Mouse (Mus musculus) lung, postnatal 0 days (tissue): Measurements from ENCODE around the gene Ttc39b. TPM values are rescaled to one million over a fixed set of nuclear protein-coding genes. Genes with fewer than 3 reads are reported as not detected.

ENCODE experiments used
- ATAC-seq: fragments of 200-750 bp; cut with Nextera tagmentation; 2 replicates; pipeline ENCODE4 v1.8.0; 2017; ENCODE audit warnings: moderate library complexity
- DNase-seq: peaks from one replicate; pipeline ENCODE4 v3.0.0-alpha.2; 2016; ENCODE audit warnings: low spot score
- H3K27ac ChIP-seq: fragments of 300-500 bp; sonication (generic); 2 replicates; pipeline ENCODE4 v1.5.1; 2014; ENCODE audit warnings: antibody characterized with exemption, mild to moderate bottlenecking, low read length, mixed read lengths
- H3K27me3 ChIP-seq: fragments of 300-500 bp; sonication (generic); replicated peaks from 2 replicates; pipeline ENCODE4 v1.6.1; 2014; ENCODE audit warnings: low read length, mixed read lengths; ENCODE audit not compliant: insufficient read depth
- H3K36me3 ChIP-seq: fragments of 300-500 bp; sonication (generic); 2 replicates; pipeline ENCODE4 v1.6.1; 2014; ENCODE audit warnings: low read length, mixed read lengths; ENCODE audit not compliant: insufficient read depth
- H3K4me1 ChIP-seq: fragments of 300-500 bp; sonication (generic); 2 replicates; pipeline ENCODE4 v1.6.1; 2014; ENCODE audit warnings: antibody characterized with exemption, low read depth, low read length, mixed read lengths; ENCODE audit not compliant: insufficient read depth
- H3K4me2 ChIP-seq: fragments of 300-500 bp; sonication (generic); replicated peaks from 2 replicates; pipeline ENCODE4 v1.6.1; 2014; ENCODE audit warnings: low read depth, mild to moderate bottlenecking, low read length, moderate library complexity, mixed read lengths
- H3K4me3 ChIP-seq: fragments of 300-500 bp; sonication (generic); 2 replicates; pipeline ENCODE4 v1.5.1; 2014; ENCODE audit warnings: low read depth, low read length
- H3K9ac ChIP-seq: fragments of 300-500 bp; sonication (generic); replicated peaks from 2 replicates; pipeline ENCODE4 v1.6.1; 2014; ENCODE audit warnings: low read depth, mild to moderate bottlenecking
- H3K9me3 ChIP-seq: fragments of 300-500 bp; sonication (generic); 2 replicates; pipeline ENCODE4 v1.6.1; 2016; ENCODE audit warnings: low read length, mixed read lengths
- CTCF ChIP-seq: IDR thresholded peaks from 2 replicates; pipeline ENCODE4 v1.5.1; 2016; ENCODE audit warnings: antibody characterized with exemption, mild to moderate bottlenecking
- EP300 ChIP-seq: IDR thresholded peaks from 2 replicates; pipeline ENCODE4 v1.6.1; 2016; ENCODE audit warnings: antibody characterized with exemption, mild to moderate bottlenecking, control low read depth
- WGBS: fragments of 180-500 bp; shearing (Covaris S2); extraction: QIAGEN DNeasy Blood & Tissue Kit; methylation state at CpG from one replicate; pipeline ENCODE4 v1.1.7; 2014; 5-methylcytosine and 5-hydroxymethylcytosine counted together
- polyA plus RNA-seq: library from polyadenylated mRNA; unstranded; fragments of >200 nt; fragmentation: Nextera tagmentation; extraction: Ambion mirVana; gene quantifications from 2 replicates; pipeline ENCODE4 v1.2.1, GENCODE M21; 2015

Ttc39b gene
- polyA plus RNA-seq, 1 experiment from 2014 or later = 7.5 TPM

DNA sequence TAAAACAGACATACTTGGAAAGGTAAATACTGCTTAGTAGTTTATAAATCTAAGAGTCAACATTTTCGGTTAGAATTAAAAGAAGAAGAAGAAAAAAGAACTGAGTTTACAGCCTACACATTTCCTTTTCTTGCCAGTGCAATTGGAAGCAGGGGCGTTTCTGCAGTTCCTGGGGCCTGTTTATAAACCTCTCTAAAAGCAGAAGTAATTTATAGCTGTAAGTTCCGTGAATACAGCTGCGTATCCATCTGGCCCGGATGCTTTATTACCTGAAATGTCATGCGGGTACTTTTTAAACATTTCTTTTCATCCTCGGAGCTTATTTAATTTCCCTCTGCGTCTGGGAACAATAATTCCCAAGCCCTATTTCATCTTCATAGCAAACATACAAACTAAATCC lies 124.7 kb downstream of the Ttc39b start:
- DNase-seq = no peak
- Histone ChIP-seq H3K27me3 (no peaks in the 10 kb centered on the region), H3K9me3 (no peaks in the 10 kb centered on the region), H3K9ac (no peak overlapping the region), H3K36me3 (no peaks in the 10 kb centered on the region), H3K4me1 (no peaks in the 10 kb centered on the region), H3K4me2 (no peak overlapping the region), H3K4me3 (no peak overlapping the region), H3K27ac (no peak overlapping the region)
- TF ChIP-seq EP300 (no peak), CTCF (no peak)
- no peak for ATAC-seq
- WGBS = 41% methylated on average over 8 of the region's 8 CpGs

DNA sequence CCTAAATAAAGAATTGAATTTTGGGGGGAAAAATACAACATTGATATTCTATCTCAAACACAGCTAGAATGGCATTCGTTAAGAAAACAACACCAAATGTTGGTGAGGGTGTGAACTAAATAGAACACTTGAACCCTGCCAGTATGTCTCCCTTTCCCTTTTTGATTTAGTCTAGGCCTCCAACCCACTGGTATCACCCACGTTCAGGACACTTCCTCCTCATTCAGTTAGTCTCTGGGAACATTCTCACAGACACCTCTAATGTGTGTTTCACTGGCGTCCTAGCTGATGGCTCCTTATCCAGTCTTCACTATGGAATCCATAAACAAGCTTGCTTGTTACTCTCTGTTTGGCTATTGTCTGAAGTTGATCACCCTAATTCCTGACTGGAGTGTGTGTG lies 125.9 kb downstream of the Ttc39b start:
- TF ChIP-seq CTCF (no peak), EP300 (no peak)
- H3K27me3 ChIP-seq = no peaks in the 10 kb centered on the region
- no peak overlapping the region for H3K4me2 ChIP-seq
- H3K9me3 ChIP-seq = no peaks in the 10 kb centered on the region
- no peak overlapping the region for H3K9ac ChIP-seq
- 75% methylated on average over 3 of the region's 3 CpGs for WGBS
- H3K36me3 ChIP-seq = no peaks in the 10 kb centered on the region
- H3K27ac ChIP-seq = no peak overlapping the region
- no peak for ATAC-seq
- H3K4me1 ChIP-seq = no peaks in the 10 kb centered on the region
- H3K4me3 ChIP-seq = no peak overlapping the region
- no peak for DNase-seq

DNA sequence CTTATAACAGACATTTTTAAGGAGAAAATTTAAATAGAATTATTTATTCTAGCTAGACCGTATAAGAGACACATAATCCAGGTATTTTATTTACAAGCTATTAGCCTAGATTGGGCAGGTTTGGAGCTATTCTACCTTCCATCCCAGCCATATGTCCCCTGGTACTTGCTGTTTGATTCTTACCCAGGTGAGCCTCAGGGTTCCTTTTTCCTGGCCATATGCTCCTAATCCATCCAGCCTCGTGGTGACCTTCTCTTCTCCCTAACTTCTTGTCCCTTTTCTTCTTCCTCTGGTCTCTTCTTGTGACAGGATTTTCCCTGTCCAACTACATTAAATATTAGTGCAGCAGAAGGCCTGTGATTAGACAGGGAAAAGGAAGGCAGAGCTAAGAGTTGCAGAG lies 134.3 kb downstream of the Ttc39b start:
- Histone ChIP-seq H3K27ac (no peak overlapping the region), H3K27me3 (no peaks in the 10 kb centered on the region), H3K4me1 (no peaks in the 10 kb centered on the region), H3K9me3 (no peaks in the 10 kb centered on the region), H3K4me3 (no peak overlapping the region), H3K9ac (no peak overlapping the region), H3K36me3 (no peaks in the 10 kb centered on the region), H3K4me2 (no peak overlapping the region)
- no peak for ATAC-seq
- TF ChIP-seq CTCF (no peak), EP300 (no peak)
- no peak for DNase-seq
- WGBS = 74% methylated on average over 2 of the region's 2 CpGs

DNA sequence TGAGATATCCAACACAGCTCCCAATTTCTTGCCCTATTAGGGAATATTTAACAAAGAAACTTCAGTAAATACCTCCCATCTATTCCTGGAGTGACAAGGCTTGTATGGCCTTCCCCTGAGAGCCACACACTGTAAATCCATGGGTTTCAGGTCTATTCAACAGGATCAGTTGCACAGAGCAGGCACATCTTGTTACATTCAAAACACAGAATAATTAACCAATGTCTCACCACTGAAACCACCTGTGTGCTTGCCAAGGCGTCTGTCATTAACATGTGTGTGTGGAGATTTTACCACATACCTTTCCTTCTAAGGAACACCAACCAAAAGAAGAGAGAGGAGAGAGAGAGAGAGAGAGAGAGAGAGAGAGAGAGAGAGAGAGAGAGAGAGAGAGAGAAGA lies 136.7 kb downstream of the Ttc39b start:
- H3K4me2 ChIP-seq = no peak overlapping the region
- no peak for DNase-seq
- no peak for ATAC-seq
- no peaks in the 10 kb centered on the region; the same call in 1 of the 2 replicates for H3K4me1 ChIP-seq
- no peaks in the 10 kb centered on the region for H3K9me3 ChIP-seq
- H3K4me3 ChIP-seq = no peak overlapping the region
- TF ChIP-seq EP300 (no peak), CTCF (no peak)
- WGBS = 86% methylated on average over 1 of the region's 1 CpGs
- H3K27ac ChIP-seq = no peak overlapping the region
- no peaks in the 10 kb centered on the region for H3K36me3 ChIP-seq
- no peak overlapping the region for H3K9ac ChIP-seq
- no peaks in the 10 kb centered on the region for H3K27me3 ChIP-seq

DNA sequence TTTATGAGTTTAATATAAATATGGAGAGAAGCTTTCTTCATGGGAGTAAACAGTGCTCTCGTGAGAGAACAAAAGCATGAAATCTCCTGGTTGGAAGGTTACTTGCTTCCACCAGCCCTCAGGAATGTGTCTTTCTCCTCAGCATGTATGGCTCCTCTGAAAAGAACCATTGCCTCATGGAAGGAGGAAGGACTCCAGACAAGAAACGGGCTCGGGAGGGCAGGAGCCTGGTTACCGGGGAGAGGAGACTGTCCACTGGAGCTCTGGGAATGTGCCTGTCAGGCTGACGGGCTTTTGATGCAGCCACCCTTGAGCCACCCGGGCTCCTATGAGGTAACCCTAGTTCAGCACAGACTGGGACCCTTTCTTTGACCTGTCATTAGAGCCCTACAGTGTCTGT lies 137.6 kb downstream of the Ttc39b start:
- Histone ChIP-seq H3K4me2 (no peak overlapping the region), H3K27me3 (no peaks in the 10 kb centered on the region), H3K36me3 (no peaks in the 10 kb centered on the region), H3K9me3 (no peaks in the 10 kb centered on the region), H3K4me1 (no peaks in the 10 kb centered on the region; the same call in 1 of the 2 replicates), H3K9ac (no peak overlapping the region), H3K4me3 (no peak overlapping the region), H3K27ac (no peak overlapping the region)
- WGBS = 36% methylated on average over 6 of the region's 6 CpGs
- DNase-seq (no peak), ATAC-seq (peak; percentile 28; the same call in 1 of the 2 replicates)
- no peak for TF ChIP-seq CTCF
- no peak for TF ChIP-seq EP300

DNA sequence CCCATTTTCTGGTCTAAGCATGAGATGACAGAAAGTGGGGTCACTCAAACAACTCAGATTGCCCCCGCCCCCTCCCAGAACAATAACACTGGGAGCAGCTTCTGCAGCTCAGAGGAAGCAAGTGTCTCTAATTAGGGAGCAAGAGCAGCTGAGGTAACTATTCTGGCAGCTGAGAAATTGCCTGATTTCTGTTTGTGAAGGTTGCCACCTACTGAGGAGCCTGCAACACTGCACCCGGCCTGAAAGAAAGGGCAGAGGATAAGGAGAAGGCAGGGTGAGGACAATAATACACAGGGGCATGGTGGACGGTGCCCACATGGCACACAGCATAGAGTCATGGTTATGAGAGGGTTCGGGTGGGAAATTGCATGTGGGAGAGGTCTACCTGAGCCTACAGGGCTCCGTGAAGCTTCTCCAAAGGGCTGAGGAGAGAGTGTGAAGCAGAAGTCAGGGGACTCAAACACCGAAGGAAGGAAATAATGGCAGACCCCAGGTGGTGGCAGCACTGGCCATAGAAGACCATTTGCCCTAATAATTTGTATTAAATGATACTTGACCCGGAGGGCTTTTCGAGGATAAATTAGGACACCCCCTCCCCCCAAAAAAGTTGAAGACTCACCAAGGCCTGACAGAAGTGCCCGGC lies 140.6 kb downstream of the Ttc39b start:
- no peaks in the 10 kb centered on the region for H3K27me3 ChIP-seq
- no peak overlapping the region for H3K4me2 ChIP-seq
- peak; percentile 57 for ATAC-seq
- H3K9ac ChIP-seq = no peak overlapping the region
- H3K4me1 ChIP-seq = no peaks in the 10 kb centered on the region; the same call in 1 of the 2 replicates
- TF ChIP-seq CTCF (peak; percentile 83), EP300 (no peak)
- no peak overlapping the region for H3K27ac ChIP-seq
- H3K9me3 ChIP-seq = no peaks in the 10 kb centered on the region
- H3K36me3 ChIP-seq = no peaks in the 10 kb centered on the region
- WGBS = 38% methylated on average over 9 of the region's 9 CpGs
- DNase-seq = peak; percentile 84
- no peak overlapping the region for H3K4me3 ChIP-seq
